Mouse (Mus musculus) heart, adult 10 weeks (tissue): ENCODE data around the gene Adgra3. TPM values are rescaled to one million over a fixed set of nuclear protein-coding genes. Genes with fewer than 3 reads are reported as not detected.

Source experiments
- polyA plus RNA-seq: library from polyadenylated mRNA; stranded (reverse); fragments of 350-450 nt; fragmentation: Illumina TruSeq; extraction: RNeasy Lipid Tissue Mini Kit (QIAGEN cat#74804); gene quantifications from one replicate; pipeline ENCODE4 v1.2.3, GENCODE M21; 2014; ENCODE audit warnings: low read depth, low replicate concordance

Adgra3 gene
- polyA plus RNA-seq: 13.5 TPM

GRCm38 (mm10) chr5:50058421-50059286 lies at the start of gene Adgra3:
Adgra3 (minus strand) TSS chr5:50059006.

